Mouse (Mus musculus) heart, adult 2 months (tissue): ENCODE measurements at regions not wholly inside any gene's neighbourhood (a gene's known extent, or its start where the extent isn't known, plus 50 kb on each side); places are given as distances from the start of the nearest gene placed in this dataset.
A peak's percentile ranks its signal among the peaks of the same experiment; 100 is the strongest.

Source experiments
- DNase-seq, 2 experiments: peaks; one replicate each; pipeline ENCODE4 v3.0.0; 2021
- H3K27ac ChIP-seq: fragments of 200-600 bp; 2 replicates; pipeline ENCODE4 v1.8.1; 2022
- H3K27me3 ChIP-seq: fragments of 200-500 bp; 2 replicates; pipeline ENCODE4 v1.6.1; 2012; ENCODE audit warnings: mild to moderate bottlenecking, low read length, inconsistent platforms, mixed read lengths; ENCODE audit not compliant: control insufficient read depth, insufficient read depth
- H3K36me3 ChIP-seq: fragments of 200-500 bp; 2 replicates; pipeline ENCODE4 v1.6.1; 2012; ENCODE audit warnings: low read length, inconsistent platforms; ENCODE audit not compliant: control insufficient read depth, insufficient read depth
- H3K4me1 ChIP-seq: fragments of 200-500 bp; 2 replicates; pipeline ENCODE4 v1.6.1; 2011; ENCODE audit warnings: low read length; ENCODE audit not compliant: control insufficient read depth, insufficient read depth
- H3K4me3 ChIP-seq: fragments of 200-600 bp; 2 replicates; pipeline ENCODE4 v1.8.1; 2022
- H3K79me2 ChIP-seq: fragments of 200-500 bp; replicated peaks from 2 replicates; pipeline ENCODE4 v1.6.1; 2012; ENCODE audit warnings: mild to moderate bottlenecking, inconsistent platforms, low read length, moderate library complexity, mixed read lengths; ENCODE audit not compliant: control insufficient read depth, insufficient read depth
- H3K9ac ChIP-seq: fragments of 200-500 bp; 2 replicates; pipeline ENCODE4 v1.6.1; 2012; ENCODE audit warnings: low read depth, mild to moderate bottlenecking, control low read depth, inconsistent platforms, low read length, mixed read lengths
- CTCF ChIP-seq: fragments of 200-600 bp; IDR thresholded peaks from 2 replicates; pipeline ENCODE4 v1.8.1; 2022; ENCODE audit warnings: antibody characterized with exemption, mild to moderate bottlenecking, moderate library complexity
- EP300 ChIP-seq: fragments of 200-500 bp; IDR thresholded peaks from 2 replicates; pipeline ENCODE4 v1.6.1; 2011; ENCODE audit warnings: low read depth, low read length, control low read depth; ENCODE audit not compliant: insufficient read depth
- POLR2A ChIP-seq: fragments of 200-500 bp; IDR thresholded peaks from 2 replicates; pipeline ENCODE4 v1.6.1; 2011; ENCODE audit warnings: mild to moderate bottlenecking, low read depth, low read length, control low read depth; ENCODE audit not compliant: insufficient read depth
- WGBS: fragments of 180-500 bp; shearing (Covaris S2); methylation state at CpG from one replicate; pipeline ENCODE4 v1.1.7; 2018; 5-methylcytosine and 5-hydroxymethylcytosine counted together
- intact Hi-C: fragments of 180-260 bp; cut with DNase I; formaldehyde crosslinking; loops from one replicate; pipeline ENCODE4 v1.15.1; 2025

DNA sequence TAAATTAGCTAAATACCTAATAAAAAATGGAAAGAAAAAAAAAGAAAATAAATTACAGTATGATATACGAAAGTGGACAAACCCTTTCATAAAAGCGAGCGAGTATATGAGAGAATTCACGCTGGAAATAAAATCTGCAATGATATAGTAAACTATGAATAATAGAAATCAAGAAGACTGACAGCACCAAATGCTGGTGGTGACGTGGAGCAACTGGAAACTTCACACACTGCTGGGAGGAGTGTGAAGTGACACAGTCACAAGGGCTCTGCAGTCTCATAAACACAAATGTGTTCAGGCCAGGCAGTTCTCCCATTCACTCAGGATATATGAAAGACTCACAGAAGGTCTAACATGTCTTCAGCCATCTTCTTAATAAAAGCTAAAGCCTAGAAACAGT is 89.5 kb upstream of the Tprg start:
- WGBS: 90% methylated on average over 5 of the region's 5 CpGs
- TF ChIP-seq POLR2A: no peak
- TF ChIP-seq CTCF: no peak
- no peak for TF ChIP-seq EP300

DNA sequence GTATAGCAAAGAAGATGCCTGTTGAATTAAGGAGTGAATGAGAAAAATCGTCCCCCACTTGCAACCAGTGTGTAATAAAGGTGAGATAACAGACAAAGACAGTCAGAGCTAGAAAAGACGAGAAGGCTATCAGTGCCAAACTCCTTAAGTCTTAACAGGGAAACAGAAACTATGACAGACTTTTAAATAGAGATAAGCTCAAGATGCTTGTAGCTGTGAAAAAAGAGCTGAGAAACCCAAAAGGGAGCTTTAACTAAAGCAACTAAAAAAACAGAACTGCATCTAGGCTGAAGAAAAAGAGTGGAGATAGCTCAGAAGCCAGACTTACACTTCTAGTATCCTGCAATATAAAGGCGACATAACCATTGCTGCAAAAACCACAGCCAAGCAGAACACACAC is 87.8 kb upstream of the Tprg start:
- Histone ChIP-seq H3K4me3 (no peak overlapping the region), H3K27me3 (no peaks in the 10 kb centered on the region), H3K36me3 (no peaks in the 10 kb centered on the region), H3K4me1 (peaks cover 1% of the 10 kb centered on the region; the same call in 1 of the 2 replicates), H3K79me2 (no peaks in the 10 kb centered on the region), H3K9ac (no peak overlapping the region), H3K27ac (no peak overlapping the region)
- no peak for DNase-seq
- intact Hi-C loops: no loop called here
- TF ChIP-seq CTCF (no peak), POLR2A (no peak), EP300 (no peak)
- 39% methylated on average over 3 of the region's 3 CpGs for WGBS

More for the DNA sequence above, 89.5 kb upstream of the Tprg start:
- intact Hi-C loops: no loop called here
- Histone ChIP-seq H3K4me3 (no peak overlapping the region), H3K36me3 (no peaks in the 10 kb centered on the region), H3K27me3 (no peaks in the 10 kb centered on the region), H3K27ac (no peak overlapping the region), H3K9ac (no peak overlapping the region), H3K79me2 (no peaks in the 10 kb centered on the region), H3K4me1 (peaks cover 1% of the 10 kb centered on the region; the same call in 1 of the 2 replicates)
- DNase-seq: no peak

DNA sequence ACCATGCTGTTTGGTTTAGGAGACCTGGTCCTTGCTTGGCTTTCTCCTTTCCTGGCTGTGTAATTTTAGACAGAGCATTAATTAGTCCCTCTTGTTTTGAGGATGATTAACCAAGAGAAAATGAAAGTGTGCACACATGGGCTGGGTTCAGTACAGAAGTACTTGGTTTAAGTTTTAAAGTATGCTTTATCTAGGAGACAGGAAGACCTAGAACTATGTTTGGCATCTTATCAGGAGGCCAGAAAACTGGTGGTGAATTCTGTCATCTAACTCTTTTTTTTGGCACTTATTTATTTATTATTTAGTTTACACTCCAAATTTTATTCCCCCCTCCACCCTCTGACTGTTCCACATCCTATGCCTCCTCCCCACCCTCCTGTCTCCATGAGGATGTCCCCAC is 86.6 kb upstream of the Tprg start:
- H3K27me3 ChIP-seq: no peaks in the 10 kb centered on the region
- H3K36me3 ChIP-seq: no peaks in the 10 kb centered on the region
- H3K9ac ChIP-seq: no peak overlapping the region
- H3K4me1 ChIP-seq: peaks cover 1% of the 10 kb centered on the region; the same call in 1 of the 2 replicates
- no peak overlapping the region for H3K4me3 ChIP-seq
- DNase-seq: no peak
- H3K79me2 ChIP-seq: no peaks in the 10 kb centered on the region
- intact Hi-C loops: no loop called here
- TF ChIP-seq POLR2A: no peak
- TF ChIP-seq CTCF: no peak
- TF ChIP-seq EP300: no peak
- H3K27ac ChIP-seq: no peak overlapping the region

DNA sequence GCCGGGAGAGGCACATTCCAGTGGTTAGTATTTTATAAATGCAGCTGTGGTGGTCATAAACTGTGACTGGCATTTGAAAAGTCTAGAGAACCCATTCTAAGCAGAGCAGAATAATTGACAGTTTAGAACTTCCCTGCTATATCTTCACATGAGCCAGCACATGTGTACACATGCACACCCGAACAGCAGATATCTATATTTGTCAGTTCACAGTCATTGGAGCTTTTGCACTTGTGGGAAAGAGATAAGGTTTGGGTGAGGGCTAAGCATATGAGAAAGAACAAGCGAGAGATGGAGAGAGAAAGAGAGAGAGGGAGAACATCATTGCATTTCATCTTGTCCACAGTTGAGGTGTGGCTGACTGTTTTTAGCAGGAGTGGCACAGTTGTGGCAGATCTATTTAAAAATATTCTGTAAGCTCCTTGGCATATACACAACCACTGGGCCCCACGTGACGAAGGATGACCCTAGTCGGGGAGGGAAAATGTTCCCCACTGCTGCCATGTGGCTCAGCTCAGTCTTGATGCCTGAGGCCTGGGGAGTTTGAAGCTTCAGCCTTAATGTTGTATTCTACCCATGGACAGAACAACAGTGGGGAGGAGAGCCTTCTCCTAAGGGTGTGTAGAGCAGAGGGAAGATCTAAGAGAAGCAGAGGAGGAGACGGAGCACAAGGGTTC is 85.4 kb upstream of the Tprg start:
- intact Hi-C loops: no loop called here

DNA sequence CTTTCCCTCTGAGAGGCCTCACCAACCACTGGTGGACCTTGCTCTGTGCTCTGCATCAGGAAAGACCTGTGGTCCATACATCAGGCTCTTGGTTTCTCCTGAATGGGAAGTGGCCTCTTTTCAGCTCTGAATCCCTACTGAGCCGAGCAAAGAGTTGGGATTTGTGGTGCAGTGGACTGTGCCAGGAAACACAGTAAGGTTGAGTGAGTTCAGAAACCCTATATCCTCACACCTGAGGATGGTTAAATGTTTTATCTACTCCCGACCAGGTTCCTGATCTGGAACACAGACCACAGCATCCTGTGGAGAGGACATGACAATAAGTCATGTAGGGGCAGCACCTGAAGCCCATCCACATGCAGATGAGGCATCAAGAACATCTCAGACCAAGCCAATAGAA is 73.4 kb upstream of the Tprg start:
- Histone ChIP-seq H3K79me2 (no peaks in the 10 kb centered on the region), H3K4me1 (no peaks in the 10 kb centered on the region), H3K27ac (no peak overlapping the region), H3K36me3 (no peaks in the 10 kb centered on the region), H3K4me3 (no peak overlapping the region), H3K27me3 (no peaks in the 10 kb centered on the region), H3K9ac (no peak overlapping the region)
- TF ChIP-seq EP300 (no peak), CTCF (no peak), POLR2A (no peak)
- intact Hi-C loops: no loop called here
- no peak for DNase-seq
- WGBS: 56% methylated on average over 2 of the region's 2 CpGs

More for the DNA sequence above, 85.4 kb upstream of the Tprg start:
- 72% methylated on average over 7 of the region's 7 CpGs for WGBS
- Histone ChIP-seq H3K4me3 (no peak overlapping the region), H3K4me1 (peaks cover 1% of the 10 kb centered on the region; the same call in 1 of the 2 replicates), H3K79me2 (no peaks in the 10 kb centered on the region), H3K9ac (no peak overlapping the region), H3K27me3 (no peaks in the 10 kb centered on the region), H3K36me3 (no peaks in the 10 kb centered on the region), H3K27ac (no peak overlapping the region)
- no peak for TF ChIP-seq POLR2A
- DNase-seq: no peak

DNA sequence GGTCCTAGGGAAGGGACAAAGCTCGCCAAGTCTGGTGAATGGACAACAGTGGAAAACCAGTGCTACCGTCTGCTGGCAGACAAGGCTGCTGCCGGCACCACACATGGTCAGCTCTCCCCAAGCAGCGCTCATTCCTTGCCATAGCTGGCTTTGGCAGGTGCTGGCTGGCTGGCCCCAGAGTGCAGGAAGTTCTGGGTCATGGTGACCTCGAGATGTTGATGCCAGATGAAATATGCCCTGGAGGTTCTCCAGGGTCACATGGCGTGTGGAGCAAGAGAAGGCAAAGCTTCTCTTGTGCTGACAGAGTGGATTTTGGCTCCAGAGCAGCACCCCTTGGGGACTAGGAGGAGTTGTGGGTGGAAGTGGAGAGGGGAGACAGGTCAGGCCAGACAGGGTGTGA is 66.1 kb upstream of the Tprg start:
- no peak for TF ChIP-seq POLR2A
- TF ChIP-seq EP300: no peak
- no peak for TF ChIP-seq CTCF
- Histone ChIP-seq H3K4me1 (no peaks in the 10 kb centered on the region), H3K9ac (no peak overlapping the region), H3K4me3 (no peak overlapping the region), H3K27ac (no peak overlapping the region), H3K27me3 (no peaks in the 10 kb centered on the region), H3K79me2 (no peaks in the 10 kb centered on the region), H3K36me3 (no peaks in the 10 kb centered on the region)
- peak; percentile 50 to 68 for DNase-seq
- 53% methylated on average over 6 of the region's 6 CpGs for WGBS
- intact Hi-C loops: no loop called here

DNA sequence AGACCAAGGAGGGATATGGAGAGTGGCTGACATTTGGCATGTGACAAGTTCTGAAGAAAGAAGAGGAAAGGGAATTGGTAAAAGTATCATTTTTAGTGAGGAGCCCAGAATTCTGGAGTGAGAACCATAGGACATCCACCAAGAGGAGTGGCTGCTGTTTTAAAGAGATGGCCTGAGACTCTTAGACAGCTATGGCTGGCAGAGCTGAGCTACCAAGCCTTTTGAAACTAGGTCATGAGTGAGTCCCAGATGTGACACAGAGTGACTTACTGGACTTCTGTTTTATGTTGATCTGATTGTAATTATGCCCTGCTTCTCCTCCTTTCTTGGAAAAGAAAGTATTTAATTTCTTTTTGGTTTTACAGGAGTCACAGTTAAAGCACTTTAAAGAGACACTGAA is 61.8 kb upstream of the Tprg start:
- Histone ChIP-seq H3K27me3 (no peaks in the 10 kb centered on the region), H3K27ac (no peak overlapping the region), H3K36me3 (no peaks in the 10 kb centered on the region), H3K4me3 (no peak overlapping the region), H3K4me1 (no peaks in the 10 kb centered on the region), H3K9ac (no peak overlapping the region), H3K79me2 (no peaks in the 10 kb centered on the region)
- TF ChIP-seq CTCF: no peak
- TF ChIP-seq EP300: no peak
- no peak for TF ChIP-seq POLR2A
- no peak for DNase-seq
- intact Hi-C loops: no loop called here
